Mouse (Mus musculus) limb, embryonic 12.5 days (tissue): ENCODE results near the gene Ssrp1. TPM values are rescaled to one million over a fixed set of nuclear protein-coding genes. Genes with fewer than 3 reads are reported as not detected.

ENCODE experiments used
- ATAC-seq: fragments of 200-750 bp; cut with Nextera tagmentation; 2 replicates; pipeline ENCODE4 v1.8.0; 2017; ENCODE audit warnings: low read depth, moderate TSS enrichment; ENCODE audit not compliant: insufficient number of reproducible peaks, insufficient read depth, low FRiP score, low TSS enrichment
- H3K27ac ChIP-seq: fragments of 300-500 bp; sonication (generic); 2 replicates; pipeline ENCODE4 v1.5.1; 2016; ENCODE audit warnings: mild to moderate bottlenecking, moderate library complexity
- H3K27me3 ChIP-seq: fragments of 300-500 bp; sonication (generic); 2 replicates; pipeline ENCODE4 v1.6.1; 2016; ENCODE audit warnings: mild to moderate bottlenecking, moderate library complexity
- H3K36me3 ChIP-seq: fragments of 300-500 bp; sonication (generic); 2 replicates; pipeline ENCODE4 v1.6.1; 2016; ENCODE audit warnings: mild to moderate bottlenecking, moderate library complexity
- H3K4me1 ChIP-seq: fragments of 300-500 bp; sonication (generic); replicated peaks from 2 replicates; pipeline ENCODE4 v1.6.1; 2016
- H3K4me2 ChIP-seq: fragments of 300-500 bp; sonication (generic); 2 replicates; pipeline ENCODE4 v1.6.1; 2016; ENCODE audit warnings: mild to moderate bottlenecking, moderate library complexity
- H3K4me3 ChIP-seq: fragments of 300-500 bp; sonication (generic); replicated peaks from 2 replicates; pipeline ENCODE4 v1.5.1; 2016; ENCODE audit warnings: mild to moderate bottlenecking
- H3K9ac ChIP-seq: fragments of 300-500 bp; sonication (generic); replicated peaks from 2 replicates; pipeline ENCODE4 v1.6.1; 2016; ENCODE audit warnings: mild to moderate bottlenecking, moderate library complexity
- H3K9me3 ChIP-seq: fragments of 300-500 bp; sonication (generic); 2 replicates; pipeline ENCODE4 v1.6.1; 2016; ENCODE audit warnings: mild to moderate bottlenecking, moderate library complexity
- WGBS: fragments of 180-500 bp; shearing (Covaris S2); methylation state at CpG from one replicate; pipeline ENCODE4 v1.1.7; 2016; 5-methylcytosine and 5-hydroxymethylcytosine counted together
- polyA plus RNA-seq: library from polyadenylated mRNA; unstranded; fragments of >200 nt; fragmentation: Nextera tagmentation; extraction: Ambion mirVana; gene quantifications from 2 replicates; pipeline ENCODE4 v1.2.1, GENCODE M21; 2016

The Ssrp1 gene
- polyA plus RNA-seq, 1 experiment from 2014 or later = 330 TPM

GRCm38 (mm10) chr2:85091325-85091724 lies 54.3 kb downstream of the Ssrp1 start:
- Histone ChIP-seq H3K36me3 (no peaks in the 10 kb centered on the region), H3K4me1 (0 out of 2 replicates have a peak, but pooled peaks cover 3% of the 10 kb centered on the region), H3K27me3 (no peaks in the 10 kb centered on the region), H3K4me2 (no peak overlapping the region), H3K9ac (no peak overlapping the region), H3K27ac (no peak overlapping the region), H3K4me3 (no peak overlapping the region), H3K9me3 (no peaks in the 10 kb centered on the region)
- 90% methylated on average over 4 of the region's 4 CpGs for WGBS
- ATAC-seq = no peak

- H3K4me2 ChIP-seq = no peak overlapping the region
- H3K27me3 ChIP-seq = no peaks in the 10 kb centered on the region
- H3K27ac ChIP-seq = no peak overlapping the region
These were observed 56.3 kb downstream of the Ssrp1 start for GRCm38 (mm10) chr2:85093376-85093775.

GRCm38 (mm10) chr2:85095906-85096305 lies 58.9 kb downstream of the Ssrp1 start:
- Histone ChIP-seq H3K4me3 (no peak overlapping the region), H3K4me1 (no peaks in the 10 kb centered on the region)

More at GRCm38 (mm10) chr2:85093376-85093775, 56.3 kb downstream of the Ssrp1 start:
- Histone ChIP-seq H3K4me3 (no peak overlapping the region), H3K9ac (no peak overlapping the region), H3K4me1 (0 out of 2 replicates have a peak, but pooled peaks cover 3% of the 10 kb centered on the region), H3K36me3 (no peaks in the 10 kb centered on the region), H3K9me3 (no peaks in the 10 kb centered on the region)
- 92% methylated on average over 1 of the region's 1 CpGs for WGBS
- no peak for ATAC-seq

More at GRCm38 (mm10) chr2:85095906-85096305, 58.9 kb downstream of the Ssrp1 start:
- 0 out of 2 replicates have a peak, but pooled peaks cover under 1% of the 10 kb centered on the region for H3K9me3 ChIP-seq
- H3K36me3 ChIP-seq = no peaks in the 10 kb centered on the region
- no peak overlapping the region for H3K9ac ChIP-seq
- no peak overlapping the region for H3K27ac ChIP-seq
- 57% methylated on average over 5 of the region's 5 CpGs for WGBS
- no peak for ATAC-seq
- no peaks in the 10 kb centered on the region for H3K27me3 ChIP-seq
- no peak overlapping the region for H3K4me2 ChIP-seq

Other genes starting within 250 kb of the Ssrp1 start
- gene Ube2l6, start 238.4 kb upstream of the Ssrp1 start, polyA plus RNA-seq = 23.2 and 29.0 TPM in 2 replicates
- 0.19 and 0.49 TPM in 2 replicates for gene Smtnl1, start 214.6 kb upstream of the Ssrp1 start, polyA plus RNA-seq
- 38.8 and 43.3 TPM in 2 replicates for gene Timm10, start 210.2 kb upstream of the Ssrp1 start, polyA plus RNA-seq
- gene Slc43a1, start 198.4 kb upstream of the Ssrp1 start, polyA plus RNA-seq = 21.1 and 23.8 TPM in 2 replicates
- gene Rtn4rl2, start 150.5 kb upstream of the Ssrp1 start, polyA plus RNA-seq = 0.84 and 0.95 TPM in 2 replicates
- 30.0 and 33.9 TPM in 2 replicates for gene Slc43a3, start 100.7 kb upstream of the Ssrp1 start, polyA plus RNA-seq
- gene Prg2, start 56.8 kb upstream of the Ssrp1 start, polyA plus RNA-seq = 0.51 TPM in 1 of 2 replicates, not detected in the other
- gene Prg3, start 49.0 kb upstream of the Ssrp1 start, polyA plus RNA-seq = not detected in 2 replicates
- gene P2rx3, start 228 bp downstream of the Ssrp1 start, polyA plus RNA-seq = 1.4 and 2.2 TPM in 2 replicates
- gene Tnks1bp1, start 10.8 kb downstream of the Ssrp1 start, polyA plus RNA-seq = 30.7 and 36.2 TPM in 2 replicates
- 39.0 and 39.1 TPM in 2 replicates for gene Aplnr, start 99.0 kb downstream of the Ssrp1 start, polyA plus RNA-seq
- gene Lrrc55, start 160.0 kb downstream of the Ssrp1 start, polyA plus RNA-seq = 0.45 and 0.46 TPM in 2 replicates